Mouse (Mus musculus) monocyte, adult 5-6 weeks (primary cell): Measurements from ENCODE around the gene Chn2. TPM values are rescaled to one million over a fixed set of nuclear protein-coding genes. Genes with fewer than 3 reads are reported as not detected.

Source experiments
- ATAC-seq: fragments of 153-309, 156-312 bp; replicated peaks from 2 replicates; pipeline ENCODE4 v1.8.0; 2017; ENCODE audit warnings: mild to moderate bottlenecking; ENCODE audit not compliant: low TSS enrichment, insufficient number of reproducible peaks, severe bottlenecking, poor library complexity, low FRiP score
- total RNA-seq: library from RNA; stranded (forward); fragments of 200-1000, 200-491, 200-594 nt; gene quantifications from 3 replicates; pipeline ENCODE4 v1.2.3, GENCODE M21; 2017

The Chn2 gene
- total RNA-seq, 1 experiment from 2014 or later: 21.5 TPM

DNA sequence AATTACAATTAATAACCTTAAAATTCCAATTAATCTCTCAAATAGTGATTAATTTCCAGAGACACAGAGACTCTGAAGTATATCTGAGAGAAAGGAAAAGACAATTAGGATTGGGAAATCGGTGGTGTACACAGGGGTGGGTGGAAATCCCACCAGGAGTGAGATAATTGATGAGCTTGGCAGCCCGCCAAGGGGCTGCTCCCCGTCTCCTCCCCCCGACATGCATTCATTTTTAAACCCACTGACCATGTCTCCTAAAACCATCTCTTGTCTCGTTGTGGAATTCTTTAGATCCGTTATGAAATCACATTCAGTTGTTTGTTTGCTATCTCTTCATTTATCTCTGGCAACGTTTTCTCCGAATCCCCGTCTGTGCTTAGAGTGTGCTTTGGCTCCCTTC, 22.0 kb downstream of the Chn2 start:
- ATAC-seq: no peak

GRCm38 (mm10) chr6:54063878-54064277, 24.5 kb downstream of the Chn2 start:
- ATAC-seq: no peak

DNA sequence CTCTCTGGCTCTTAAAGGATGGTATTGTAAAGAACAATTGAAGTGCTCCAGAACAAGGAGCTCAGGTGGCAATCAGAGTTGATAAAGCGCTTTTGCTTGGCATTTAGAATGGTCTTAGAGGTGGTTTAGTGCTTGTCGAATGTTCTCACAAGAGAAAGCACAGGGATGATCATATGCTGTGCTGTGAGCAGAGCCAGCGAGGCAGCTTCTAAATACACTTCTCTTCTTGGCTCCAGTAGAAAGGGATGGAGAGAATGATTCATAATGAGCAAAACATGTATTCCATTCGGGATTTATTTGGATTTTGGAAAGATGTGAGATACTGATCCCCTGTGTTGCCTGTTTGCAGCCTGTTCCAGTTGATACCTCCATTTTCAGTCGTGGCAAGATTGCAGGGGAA, 28.0 kb downstream of the Chn2 start:
- no peak for ATAC-seq

DNA sequence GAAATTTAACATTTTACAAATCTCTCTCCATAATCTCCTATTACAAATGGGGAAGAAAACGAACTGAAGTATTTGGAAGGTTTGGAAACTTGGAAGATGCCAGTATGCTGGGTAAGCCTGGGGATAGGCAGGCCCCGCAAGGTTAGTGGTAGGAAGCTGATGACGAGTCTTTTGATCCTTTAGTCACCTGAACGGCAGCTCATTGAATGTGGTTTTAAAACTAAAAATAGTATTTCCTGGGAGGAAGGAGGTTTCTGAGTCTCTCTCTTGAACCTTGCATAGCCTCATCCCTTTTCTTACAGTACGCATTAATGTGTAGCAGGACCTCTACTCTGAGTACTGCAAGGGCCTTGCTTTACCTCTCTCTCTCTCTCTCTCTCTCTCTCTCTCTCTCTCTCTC, 29.5 kb downstream of the Chn2 start:
- ATAC-seq: no peak

- ATAC-seq: no peak
Measured at GRCm38 (mm10) chr6:54070736-54071135, 31.4 kb downstream of the Chn2 start.

DNA sequence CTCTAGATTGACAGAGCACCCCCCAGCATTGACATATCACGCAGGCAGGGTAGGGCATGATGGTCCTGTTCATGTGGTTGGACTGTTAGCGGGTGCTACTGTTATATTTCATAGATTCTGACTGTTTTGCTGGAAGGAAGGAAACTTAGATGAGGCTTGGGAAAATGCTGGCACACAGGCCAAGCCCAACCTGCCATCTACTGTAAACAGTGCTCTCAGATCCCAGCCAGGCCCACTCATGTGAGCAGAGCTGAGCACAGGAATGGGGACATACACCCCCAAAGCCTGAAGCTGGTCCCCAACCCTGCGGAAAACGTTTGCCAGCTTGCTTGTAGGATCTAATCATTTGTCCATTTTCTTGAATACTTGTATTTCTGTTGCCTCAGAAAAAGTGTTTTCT, 32.1 kb downstream of the Chn2 start:
- no peak for ATAC-seq

GRCm38 (mm10) chr6:54074454-54074853, 35.1 kb downstream of the Chn2 start:
- ATAC-seq: no peak

DNA sequence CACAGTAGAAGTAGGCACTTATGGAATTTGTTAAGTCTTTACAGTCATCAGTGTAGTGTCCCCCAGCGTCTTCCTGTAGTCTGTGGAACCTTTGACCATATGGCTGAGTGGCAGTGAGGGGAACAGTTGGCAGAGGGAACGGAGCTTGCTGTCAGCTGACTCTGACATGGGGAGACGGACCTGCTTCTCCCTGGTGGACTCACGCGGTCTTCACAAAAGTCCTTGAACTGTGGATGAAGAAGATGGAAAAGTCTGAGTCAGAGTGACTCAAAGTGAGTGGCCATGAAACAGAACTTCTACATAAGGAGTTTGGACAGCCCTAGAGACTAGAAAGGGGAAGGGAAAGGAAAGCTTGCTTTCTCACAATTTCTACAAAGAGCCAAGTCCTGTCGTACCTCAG, 36.1 kb downstream of the Chn2 start:
- ATAC-seq: no peak

GRCm38 (mm10) chr6:54076625-54077024, 37.3 kb downstream of the Chn2 start:
- ATAC-seq: no peak

- no peak for ATAC-seq
Measured at GRCm38 (mm10) chr6:54078269-54078668, 38.9 kb downstream of the Chn2 start.

DNA sequence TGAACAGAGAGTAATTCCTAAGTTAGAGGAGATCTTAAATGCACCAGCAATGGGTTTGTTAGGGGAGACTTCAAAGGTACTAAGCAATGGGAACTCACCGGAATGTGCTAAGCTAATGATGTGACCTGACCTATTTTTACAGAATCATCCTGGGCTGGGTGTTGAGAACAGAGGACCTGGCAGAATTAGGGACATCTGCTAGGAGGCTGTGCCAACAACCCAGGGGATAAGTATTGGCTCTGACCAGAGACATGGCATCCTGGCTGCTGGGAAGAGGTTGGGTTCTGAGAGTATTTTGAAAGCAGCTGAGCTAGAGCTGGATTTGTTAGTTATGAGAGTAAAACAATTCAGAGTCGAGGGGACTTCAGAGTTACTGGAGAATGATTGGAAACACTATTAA, 40.5 kb downstream of the Chn2 start:
- no peak for ATAC-seq

DNA sequence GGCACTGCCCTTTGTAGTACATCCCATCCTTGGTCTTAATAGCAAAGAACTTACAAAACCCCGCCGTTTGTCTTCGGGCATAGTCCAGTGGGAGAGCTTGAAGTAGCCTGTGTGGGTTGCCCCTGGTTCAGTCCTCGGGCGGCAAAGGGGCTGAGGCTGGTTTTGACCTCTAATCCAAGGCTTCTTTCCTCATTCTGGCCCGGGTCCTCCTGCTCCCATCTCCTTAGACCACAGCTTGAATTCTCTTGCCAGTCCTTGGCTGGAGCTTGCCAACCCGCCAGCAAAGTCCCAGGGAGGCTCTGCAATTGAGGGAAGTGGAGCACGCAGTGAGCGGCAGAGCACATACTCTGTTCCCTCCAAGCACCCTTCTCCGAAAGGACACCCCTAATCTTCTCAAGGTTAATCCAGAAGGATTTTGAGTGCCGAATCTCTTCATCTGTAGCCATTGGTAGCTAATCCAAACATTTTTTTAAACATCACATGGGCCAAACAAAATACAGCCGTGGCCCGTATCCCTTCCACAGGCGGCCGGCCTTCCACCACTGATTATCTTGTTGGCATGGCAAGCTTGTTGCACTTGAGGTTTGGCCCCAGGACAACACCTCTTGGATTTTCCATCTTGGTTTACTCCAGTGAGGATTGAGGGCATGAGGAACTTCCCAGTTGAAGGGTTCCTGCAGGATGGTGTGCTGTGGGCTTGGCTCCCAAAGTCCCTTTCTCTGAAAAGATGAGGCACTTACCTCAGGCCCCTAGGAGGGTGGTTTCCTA, 41.3 kb downstream of the Chn2 start:
- ATAC-seq: no peak

DNA sequence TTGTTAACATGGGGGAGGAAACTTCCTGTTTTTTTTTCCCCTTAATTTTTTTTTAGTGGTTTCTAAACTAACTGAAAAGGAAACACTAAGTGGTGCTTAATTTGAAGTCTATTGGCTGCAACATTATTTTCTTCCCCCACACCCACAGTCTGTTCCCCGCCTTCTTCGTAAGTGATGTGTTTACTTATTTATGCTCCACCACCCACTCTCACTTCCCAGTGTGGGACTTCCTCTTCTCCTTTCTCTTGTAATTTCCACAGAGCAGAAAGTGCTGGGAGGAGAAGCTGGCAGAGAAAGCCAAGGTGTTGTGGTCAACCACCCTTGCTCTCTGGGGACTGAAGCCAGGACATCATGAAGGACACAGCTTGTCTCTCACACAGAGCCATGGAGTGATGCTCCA, 43.2 kb downstream of the Chn2 start:
- peak; percentile 90 for ATAC-seq

DNA sequence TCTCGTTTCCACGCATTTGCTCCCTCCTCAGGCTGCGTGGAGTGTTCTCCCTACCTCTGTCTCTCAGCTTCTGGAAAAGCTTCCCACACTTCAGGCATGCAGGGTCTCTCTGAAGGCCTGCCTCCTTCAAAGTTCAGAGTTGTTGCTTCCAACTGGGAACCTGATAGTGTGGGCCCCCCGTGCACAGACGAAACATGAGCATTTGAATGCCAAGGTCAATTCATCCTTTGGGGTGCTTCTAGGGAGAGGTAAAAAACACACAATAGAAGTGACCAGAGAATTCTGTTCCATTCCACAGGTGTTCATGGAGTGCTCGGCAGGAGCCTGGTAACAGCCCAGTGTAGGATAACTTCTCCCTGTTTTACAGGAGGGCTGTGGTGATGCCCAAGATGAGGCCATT, 44.7 kb downstream of the Chn2 start:
- no peak for ATAC-seq

GRCm38 (mm10) chr6:54085009-54085408, 45.7 kb downstream of the Chn2 start:
- ATAC-seq: no peak

- ATAC-seq: no peak
Measured at GRCm38 (mm10) chr6:54088168-54088567, 48.8 kb downstream of the Chn2 start.

- ATAC-seq: no peak
Measured at GRCm38 (mm10) chr6:54090822-54091221, 51.5 kb downstream of the Chn2 start.

DNA sequence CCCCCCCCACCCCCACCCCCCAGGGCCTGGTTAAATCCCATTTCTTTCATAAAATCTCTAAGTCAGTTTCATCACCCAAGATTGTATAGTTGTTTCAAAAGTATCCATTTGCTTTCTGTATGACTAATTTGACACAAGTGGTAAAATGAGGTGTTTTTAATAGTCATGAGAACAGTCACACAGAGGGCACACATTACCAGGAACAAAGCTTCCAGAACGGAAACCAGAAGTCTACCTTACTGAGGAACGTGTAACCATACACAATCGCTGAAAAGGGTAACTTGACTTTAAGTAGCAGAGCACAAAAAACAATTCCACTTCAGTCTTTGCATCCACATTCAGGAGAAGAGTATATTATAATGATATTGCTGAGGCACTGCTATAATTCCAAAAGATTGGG, 53.6 kb downstream of the Chn2 start:
- ATAC-seq: no peak

DNA sequence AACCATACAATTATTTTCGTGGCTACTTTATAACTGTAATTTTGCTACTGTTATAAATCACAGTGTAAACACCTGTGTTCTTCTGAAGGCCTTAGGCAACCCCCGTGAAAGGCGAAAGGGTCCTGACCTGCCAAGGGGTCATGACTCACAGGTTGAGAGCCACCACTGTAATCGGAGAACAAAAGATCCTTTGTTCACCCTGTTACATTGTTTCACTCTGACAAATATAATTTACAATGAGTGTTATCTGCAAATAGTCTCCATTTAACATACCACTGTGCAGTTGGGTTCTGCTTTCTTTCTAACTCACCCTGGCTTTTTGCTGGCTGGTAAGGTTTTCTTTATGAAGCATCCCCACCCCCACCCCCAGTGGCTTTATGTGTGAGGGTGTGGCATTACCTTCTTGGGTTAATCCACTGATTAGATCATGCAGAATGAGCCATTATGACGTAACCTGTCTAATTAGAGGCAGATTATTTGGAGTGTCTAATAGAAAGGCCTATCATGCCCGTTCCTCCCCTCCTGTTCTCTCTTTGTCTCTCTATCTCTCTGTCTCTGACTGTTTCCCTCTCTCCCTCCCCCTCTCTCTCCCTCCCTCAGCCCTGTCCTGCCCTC, 56.9 kb downstream of the Chn2 start:
- no peak for ATAC-seq

DNA sequence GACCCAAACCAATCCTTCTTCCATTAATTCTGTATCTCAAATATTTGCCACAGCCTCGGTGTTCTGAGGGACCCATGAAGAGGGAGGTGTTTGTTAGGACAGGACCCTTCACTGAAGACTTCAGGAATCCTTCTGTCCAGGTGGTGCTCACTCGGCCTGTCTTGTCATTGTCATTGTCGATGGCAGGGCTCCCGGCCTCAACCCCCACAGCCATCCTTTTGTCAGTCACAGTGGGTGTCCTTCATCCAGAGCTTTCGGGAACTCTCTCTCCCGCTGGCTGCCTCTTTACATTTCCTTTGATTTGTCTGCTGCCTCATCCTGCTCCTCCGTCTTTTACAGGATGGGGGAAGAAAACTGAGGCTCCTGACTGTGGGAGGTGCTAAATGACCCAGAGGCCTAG, 57.5 kb downstream of the Chn2 start:
- no peak for ATAC-seq

DNA sequence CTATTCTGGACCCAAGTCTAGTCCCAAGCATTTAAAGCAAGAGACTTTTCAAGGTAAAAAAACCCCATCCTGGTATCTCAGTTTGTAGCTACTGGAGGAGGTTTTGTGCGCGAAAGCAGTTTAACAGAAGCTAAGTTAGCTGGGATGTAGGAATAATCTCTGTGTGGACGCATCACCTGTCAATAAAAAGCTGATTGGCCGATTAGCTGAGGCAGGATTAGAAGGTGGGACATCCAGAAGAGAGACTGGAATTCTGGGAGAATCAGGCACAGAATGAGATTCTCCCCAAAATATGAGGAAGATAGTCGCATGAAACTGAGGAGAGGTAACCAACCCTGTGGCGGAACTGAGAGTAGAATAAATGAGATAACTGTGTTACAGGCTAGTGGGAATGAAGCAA, 59.0 kb downstream of the Chn2 start:
- no peak for ATAC-seq
